9 mouse cellular contexts compared by ENCODE assay signal in the genomic region with DNA sequence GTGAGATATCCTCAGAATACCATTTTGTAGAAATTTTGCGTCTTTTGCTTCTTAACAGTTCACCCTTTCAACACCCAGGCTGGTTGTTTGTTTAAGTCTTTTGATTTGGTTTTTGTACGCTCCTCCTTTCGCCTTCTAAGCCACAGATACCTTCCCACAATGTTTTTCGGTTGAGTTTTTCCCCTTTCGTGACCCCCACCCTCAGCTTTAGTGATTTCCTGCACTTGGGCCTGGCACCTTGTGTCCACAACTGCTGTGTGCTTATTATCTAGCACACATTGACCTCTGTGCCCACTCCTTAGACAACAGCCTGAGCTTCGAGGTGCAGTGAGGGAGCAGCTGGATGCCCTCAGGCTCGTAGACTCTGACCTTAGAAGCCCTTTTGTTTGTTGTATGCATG. TPM values are rescaled to one million over a fixed set of nuclear protein-coding genes. Genes with fewer than 3 reads are reported as not detected.
A peak's percentile ranks its signal among the peaks of the same experiment; 100 is the strongest.
DNase-seq lines count a peak whose midpoint lies in the region; TF ChIP-seq lines count a peak whose summit lies in the region.
"Had no signal": no experiment of that assay in that cellular context is flagged by ENCODE, and none has a peak within 500 bp of the region (broad histone marks: within the 10 kb centered on the region; RNA-seq: fewer than 3 reads in every experiment).

No protein-coding gene starts in this region.

- no peak for TF ChIP-seq POLR2A in cortical plate, adult 2 months (IDR thresholded peaks at IDR 0.05; ENCODE audit: extremely low read depth, insufficient read depth, low read length)

- H3K27ac ChIP-seq in layer of hippocampus, adult 2 months, result peak overlapping the region; percentile 100
- no peak overlapping the region for H3K27ac ChIP-seq in cortical plate, adult 2 months (ENCODE audit: insufficient read depth, low read length)

- no peak for DNase-seq in layer of hippocampus, adult 2 months (ENCODE audit: low spot score in 2 of 2)
- DNase-seq in layer of hippocampus, adult 9-10 months (ENCODE audit: low spot score), result no peak
- peak; percentile 47 for DNase-seq in induced T-regulatory cell, adult 2 months (ENCODE audit: low read depth)
- DNase-seq in naive thymus-derived CD4-positive, alpha-beta T cell, adult 2 months (ENCODE audit: low read depth), result peak; percentile 50
- DNase-seq in natural killer cell, adult 2 months (ENCODE audit: low spot score in 2 of 2), result no peak
- no peak for DNase-seq in testis, postnatal 14 days (ENCODE audit: low spot score)
- no peak for DNase-seq in frontal cortex, postnatal 10 days (ENCODE audit: low spot score in 2 of 2)

- no peak for TF ChIP-seq CTCF in layer of hippocampus, adult 2 months (conservative IDR thresholded peaks at IDR 0.05)
- TF ChIP-seq CTCF in cortical plate, adult 2 months (IDR thresholded peaks at IDR 0.05; ENCODE audit: extremely low read depth, insufficient read depth, low read length), result no peak

- no peaks in the 10 kb centered on the region; the same call in 1 of the 2 replicates for H3K4me1 ChIP-seq in cortical plate, adult 2 months (ENCODE audit: control insufficient read depth, insufficient read depth, low read length)

- peak overlapping the region; percentile 75 for H3K4me3 ChIP-seq in layer of hippocampus, adult 2 months
- H3K4me3 ChIP-seq in cortical plate, adult 2 months (ENCODE audit: insufficient read depth, low read length), result peak overlapping the region; percentile 69; the same call in 1 of the 2 replicates

RNA-seq across cellular contexts. Expression of gene Zfp386, which starts 1.2 kb away (rescaled TPM):
- 10 to 100 TPM; 38.0 to 38.3 TPM for total RNA-seq in layer of hippocampus, adult 2 months (2021)
- 28.4 and 30.9 TPM in 2 replicates for polyA plus RNA-seq in cortical plate, adult 2 months (2012; rRNA removed)

RNA-seq across cellular contexts. Expression of gene Vipr2, which starts 28.8 kb away (rescaled TPM):
- 1 to 10 TPM in 1 of 2 experiments, under 1 TPM in 1; 0.76 to 1.3 TPM for total RNA-seq in layer of hippocampus, adult 2 months (2021)
- 0.36 and 0.52 TPM in 2 replicates for polyA plus RNA-seq in cortical plate, adult 2 months (2012; rRNA removed)
- total RNA-seq: neutrophil, adult 5-6 weeks had no signal

Comparison
In these comparisons a context has a peak if more than half of its experiments do, and no peak if none do; other contexts are left out.
1. DNase-seq: peak in induced T-regulatory cell, adult 2 months (single experiment) and naive thymus-derived CD4-positive, alpha-beta T cell, adult 2 months (single experiment); none in layer of hippocampus, adult 2 months (0 of 2), layer of hippocampus, adult 9-10 months (single experiment), natural killer cell, adult 2 months (0 of 2), testis, postnatal 14 days (single experiment) and frontal cortex, postnatal 10 days (0 of 2).